Mouse (Mus musculus) erythroid progenitor cell, adult 5-6 weeks (primary cell): ENCODE measurements around the gene Depdc7. TPM values are rescaled to one million over a fixed set of nuclear protein-coding genes. Genes with fewer than 3 reads are reported as not detected.

Experiments
- ATAC-seq: replicated peaks from 2 replicates; pipeline ENCODE4 v1.8.0; 2016; ENCODE audit warnings: moderate number of reproducible peaks, mild to moderate bottlenecking, moderate TSS enrichment, inconsistent platforms; ENCODE audit not compliant: poor library complexity, low FRiP score, severe bottlenecking
- total RNA-seq, 2 experiments: library from RNA; stranded (forward) in 1 of 2; stranded (reverse) in 1 of 2; fragments of 150-400 nt in 1 of 2; fragments of 186-747, 209-891 nt in 1 of 2; gene quantifications; 2 replicates each; pipeline versions ENCODE4 v1.2.3 to v1.2.4; 2015 to 2017; ENCODE audit warnings: low replicate concordance in 2 of 2

Depdc7 gene
- total RNA-seq (2015; ENCODE audit: low replicate concordance) (not detected in 2 replicates), total RNA-seq (2017; ENCODE audit: low replicate concordance) (0.98 TPM in 1 of 2 replicates, not detected in the other)

- no peak for ATAC-seq
These were observed at the start of gene Depdc7 for GRCm38 (mm10) chr2:104742741-104743064. Gene Depdc7 (minus strand): TSS chr2:104742878.

DNA sequence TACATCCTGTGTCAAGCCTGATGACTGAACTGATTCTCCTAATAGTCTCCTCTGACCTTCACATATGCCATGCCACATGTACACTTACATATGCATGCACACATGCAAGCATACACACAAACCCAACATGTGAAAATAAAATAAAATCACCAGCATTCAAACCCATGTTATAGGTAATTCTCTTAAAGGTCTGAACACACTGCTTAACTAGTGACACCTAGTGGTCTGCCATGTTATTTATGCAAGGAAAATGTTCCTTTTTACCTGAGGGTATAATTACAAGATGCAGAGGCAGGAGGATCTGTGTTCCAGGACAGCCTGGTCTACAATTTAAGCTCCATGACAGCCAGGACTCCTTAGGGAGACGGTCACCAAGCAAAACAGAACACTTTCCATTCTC lies 32.1 kb upstream of the Depdc7 start:
- ATAC-seq, result no peak

DNA sequence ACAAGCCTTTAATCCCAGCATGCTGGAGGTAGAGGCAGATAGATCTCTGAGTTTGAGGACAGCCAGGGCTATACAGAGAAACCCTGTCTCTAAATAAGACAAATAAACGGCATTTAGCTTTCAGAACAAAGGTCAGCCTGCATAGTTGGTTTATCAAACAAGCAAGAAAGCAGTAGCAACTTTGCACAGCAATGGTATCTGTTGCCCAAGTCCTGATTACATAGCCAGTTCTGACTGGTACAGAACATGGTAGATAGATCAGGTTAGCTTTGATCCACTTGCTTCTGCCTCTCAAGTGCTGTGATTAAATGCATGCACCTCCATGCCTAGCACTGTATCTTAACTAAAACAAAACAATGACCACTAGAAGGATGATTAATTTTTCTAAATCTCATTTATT lies 26.0 kb upstream of the Depdc7 start:
- no peak for ATAC-seq

DNA sequence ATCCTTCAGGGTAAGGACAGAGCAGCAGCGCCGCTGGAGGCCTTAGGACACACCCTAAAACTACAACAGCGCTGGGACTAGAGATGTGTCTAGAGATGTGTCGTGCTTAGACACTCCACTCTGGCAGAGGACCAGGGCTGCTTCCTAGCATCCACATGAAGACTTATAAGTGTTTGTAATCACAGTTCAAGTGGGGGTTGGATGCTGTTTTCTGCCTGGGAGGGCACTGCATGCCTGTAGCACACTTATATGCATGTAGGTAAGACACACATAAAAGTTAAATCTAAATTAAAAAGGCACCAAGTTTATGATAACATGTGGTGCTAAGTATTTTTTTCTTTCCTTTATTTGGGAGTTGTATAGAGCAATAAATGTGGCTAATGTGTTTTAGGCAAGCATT lies 21.3 kb upstream of the Depdc7 start:
- no peak for ATAC-seq

- ATAC-seq, result no peak
These were observed 20.5 kb upstream of the Depdc7 start for GRCm38 (mm10) chr2:104763134-104763703.

GRCm38 (mm10) chr2:104750611-104751010 lies 7.9 kb upstream of the Depdc7 start:
- no peak for ATAC-seq

DNA sequence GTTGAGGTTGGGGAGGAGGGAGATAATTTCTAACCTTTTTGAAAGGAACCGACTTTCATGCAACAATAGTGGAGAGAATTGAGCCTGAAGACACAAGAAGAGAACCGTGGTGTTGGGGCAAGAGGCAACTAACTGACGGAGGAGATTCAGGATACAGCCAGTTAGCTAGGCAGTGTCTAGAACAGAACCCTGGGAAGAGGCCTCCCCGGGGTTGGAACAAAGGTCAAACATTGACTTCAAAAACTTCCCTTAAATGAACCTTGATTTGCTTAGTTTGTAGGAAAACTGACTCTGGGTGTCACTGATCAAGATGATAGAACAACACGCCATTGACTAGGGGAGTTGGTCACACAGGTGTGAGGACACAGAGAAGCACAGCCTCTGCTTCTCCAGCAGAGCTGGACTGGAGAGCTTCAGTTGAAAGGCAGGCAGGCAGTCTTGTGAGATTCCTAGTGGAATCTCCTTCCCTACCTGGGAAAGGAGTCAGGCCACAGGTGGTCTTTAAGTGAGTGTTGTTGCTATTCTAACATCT lies 6.0 kb upstream of the Depdc7 start:
- no peak for ATAC-seq

DNA sequence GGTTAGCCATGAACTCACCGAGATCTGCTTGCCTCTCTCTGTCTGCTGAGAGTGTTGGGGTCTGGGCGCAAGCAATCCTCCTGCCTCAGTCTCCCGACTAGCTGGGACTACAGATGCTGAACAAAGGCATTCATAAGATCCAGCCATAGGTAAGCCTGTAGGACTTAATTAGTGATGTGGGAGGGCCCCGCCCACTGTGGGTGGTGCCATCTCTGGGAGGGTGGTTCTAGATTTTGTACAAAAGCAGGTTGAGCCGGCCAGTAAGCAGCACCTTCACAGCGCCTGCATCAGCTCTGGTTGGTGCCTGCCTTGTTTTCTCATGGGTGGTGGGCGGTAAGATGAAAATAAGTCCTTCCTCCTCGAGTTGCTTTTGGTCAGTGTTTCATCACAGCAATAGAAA lies 3.6 kb upstream of the Depdc7 start:
- no peak for ATAC-seq

DNA sequence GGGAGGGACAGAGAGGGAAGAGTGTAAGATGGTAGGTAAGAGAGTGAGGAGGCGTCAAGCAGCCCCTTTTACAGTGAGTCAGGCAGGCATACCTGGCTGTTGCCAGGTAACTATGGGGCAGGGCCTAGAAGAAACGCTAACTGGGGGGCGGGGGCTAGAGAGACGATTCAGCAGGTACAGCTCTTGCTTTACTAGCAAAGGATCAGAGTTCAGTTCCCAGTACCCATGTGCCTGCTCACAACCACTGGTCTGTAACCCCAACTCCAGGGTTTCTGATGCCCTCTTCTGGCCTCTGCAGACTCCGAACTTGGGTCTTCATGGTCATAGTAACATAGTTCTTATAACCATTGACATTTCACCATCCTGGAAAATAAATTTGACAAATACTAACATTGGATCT lies 1.3 kb upstream of the Depdc7 start:
- ATAC-seq, result no peak

- ATAC-seq, result no peak
These were observed 482 bp upstream of the Depdc7 start for GRCm38 (mm10) chr2:104743160-104743559.

DNA sequence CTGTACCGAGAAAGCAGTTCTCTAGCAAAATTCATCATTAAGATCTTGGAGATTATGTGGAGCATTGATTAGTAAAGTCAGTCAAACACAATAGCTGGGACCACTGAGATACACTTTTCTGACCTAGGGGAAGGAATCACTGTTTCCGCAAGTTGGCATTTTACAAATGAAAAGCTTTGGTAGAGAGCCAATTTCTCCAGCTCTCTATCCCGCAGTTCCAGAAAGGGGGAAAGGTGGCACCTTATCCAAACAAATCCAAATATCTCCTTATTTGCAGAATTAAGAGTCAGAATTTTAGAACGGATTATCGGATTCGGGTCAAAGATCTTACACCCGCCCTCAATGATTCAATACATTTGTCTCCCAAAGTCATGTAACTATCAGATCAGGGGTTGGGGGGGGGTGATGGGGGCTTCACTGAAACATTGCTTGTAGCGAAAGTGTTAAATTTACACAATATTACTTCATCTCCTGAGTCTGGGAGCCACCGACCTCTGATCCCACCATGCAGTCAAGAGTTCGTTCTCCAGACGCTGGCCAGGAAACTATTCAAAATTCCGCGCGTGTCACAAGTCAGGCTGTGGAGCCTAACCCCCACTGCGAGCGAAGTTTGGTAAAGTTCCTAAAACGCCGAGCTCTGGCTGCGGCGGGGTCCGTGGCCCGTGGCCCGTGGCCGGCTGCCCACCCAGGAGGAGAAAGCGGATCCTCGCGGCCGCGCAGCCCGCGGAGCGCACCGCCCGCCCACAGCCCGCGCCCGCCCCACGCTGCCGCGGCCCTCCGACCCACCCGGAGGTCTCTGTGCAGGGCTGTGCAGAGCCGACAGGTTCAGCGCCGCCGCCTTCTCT lies 560 bp downstream of the Depdc7 start:
- ATAC-seq, result no peak

GRCm38 (mm10) chr2:104741015-104741758 lies 1.5 kb downstream of the Depdc7 start:
- ATAC-seq, result no peak

DNA sequence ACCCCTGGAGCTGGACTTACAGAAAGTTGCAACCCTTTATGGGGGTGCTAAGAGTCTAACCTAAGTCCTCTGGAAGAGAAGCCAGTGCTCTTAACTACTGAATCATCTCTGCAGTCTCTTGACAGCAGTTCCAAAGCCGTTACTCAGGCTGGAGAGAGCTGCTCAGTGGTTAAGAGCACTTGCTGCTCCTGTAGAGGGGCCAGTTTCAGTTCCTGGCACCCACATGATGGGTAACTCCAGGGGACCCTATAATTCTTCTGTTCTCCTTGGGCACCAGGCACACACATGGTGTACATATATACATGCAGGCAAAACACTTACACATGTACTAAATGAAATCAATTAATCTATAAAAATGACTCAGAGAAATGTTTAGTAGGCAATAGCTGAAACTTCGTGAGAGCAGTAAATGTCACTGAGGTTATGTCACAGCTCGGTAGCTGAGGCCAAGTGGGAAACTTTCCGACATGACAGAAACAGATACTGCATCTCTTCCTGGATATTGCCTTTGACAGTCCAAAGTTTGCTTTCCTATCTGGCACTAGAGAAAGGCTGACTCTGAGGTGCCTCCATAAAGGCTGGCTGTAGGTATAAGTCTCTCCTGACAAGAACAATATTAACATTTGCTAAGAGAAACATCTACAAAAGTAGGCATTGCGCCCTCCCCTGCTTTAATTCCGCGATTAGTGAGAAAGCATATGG lies 2.3 kb downstream of the Depdc7 start:
- ATAC-seq, result no peak

DNA sequence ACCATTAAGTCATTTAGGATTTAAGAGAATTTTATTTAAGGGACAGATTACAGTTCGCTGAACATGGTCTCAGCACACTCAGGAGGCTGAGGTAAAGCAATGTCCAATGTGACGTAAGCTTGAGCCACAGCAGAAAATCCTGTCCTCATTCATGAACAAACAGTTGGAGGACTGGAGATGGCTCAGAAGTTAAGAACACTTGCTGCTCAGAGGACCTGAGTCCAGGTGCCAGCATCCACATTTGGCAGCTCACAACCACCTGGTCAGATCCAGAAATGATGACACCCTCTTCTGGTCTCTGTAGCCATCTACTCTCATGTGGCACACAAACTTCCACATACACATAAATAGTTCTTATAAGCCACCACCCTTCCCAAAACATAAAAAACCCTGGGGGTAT lies 3.0 kb downstream of the Depdc7 start:
- ATAC-seq, result no peak

DNA sequence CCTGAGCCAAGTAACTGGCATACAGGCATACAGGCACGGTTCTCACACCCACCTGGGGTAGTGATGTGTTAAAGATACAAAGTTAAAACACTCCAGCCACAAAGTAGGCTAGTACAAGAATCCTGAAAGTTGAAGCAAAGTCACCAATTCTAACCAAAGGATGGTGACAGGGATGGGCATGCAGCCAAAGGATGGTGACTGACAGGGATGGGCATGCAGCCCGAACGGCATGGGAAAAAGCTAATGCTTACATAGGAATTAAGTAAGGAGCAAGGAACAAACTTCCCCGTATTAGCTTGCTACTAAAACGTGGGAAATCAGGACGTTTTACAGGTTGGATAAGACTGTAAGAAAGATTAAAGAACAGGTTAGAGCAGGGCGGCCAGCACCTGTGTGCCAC lies 6.4 kb downstream of the Depdc7 start:
- ATAC-seq, result no peak

DNA sequence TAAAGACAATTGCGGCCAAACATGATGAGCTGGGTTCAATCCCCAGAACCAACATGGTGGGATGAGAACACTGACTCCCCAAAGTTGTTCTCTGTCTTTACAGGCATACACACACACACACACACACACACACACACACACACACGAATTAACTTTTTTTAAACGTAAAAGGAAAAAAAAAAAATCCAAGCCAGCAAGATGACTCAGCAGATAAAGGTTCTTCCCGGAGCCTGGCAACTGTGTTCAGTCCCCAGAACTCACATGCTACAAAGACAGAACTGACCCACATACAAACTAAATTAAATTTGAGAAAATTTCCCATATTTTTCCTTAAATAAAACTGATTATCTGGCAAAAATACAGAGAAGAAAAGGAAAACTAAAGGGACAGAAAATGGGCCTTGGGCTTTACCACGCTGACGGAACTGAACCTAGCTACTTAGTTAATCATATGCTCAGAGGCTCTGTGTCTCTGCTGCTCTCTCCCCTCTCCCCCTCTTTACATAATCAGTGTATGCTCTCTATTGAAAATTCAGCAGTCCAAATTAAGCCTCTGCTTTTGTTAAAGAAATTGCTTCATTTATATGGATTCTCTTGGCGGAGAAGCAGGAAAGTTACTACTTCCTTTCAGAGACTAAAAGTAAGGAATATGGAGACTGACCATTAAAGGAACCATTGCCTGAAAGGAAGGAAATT lies 10.0 kb downstream of the Depdc7 start:
- ATAC-seq, result no peak

GRCm38 (mm10) chr2:104732033-104732444 lies 10.6 kb downstream of the Depdc7 start:
- ATAC-seq, result no peak

DNA sequence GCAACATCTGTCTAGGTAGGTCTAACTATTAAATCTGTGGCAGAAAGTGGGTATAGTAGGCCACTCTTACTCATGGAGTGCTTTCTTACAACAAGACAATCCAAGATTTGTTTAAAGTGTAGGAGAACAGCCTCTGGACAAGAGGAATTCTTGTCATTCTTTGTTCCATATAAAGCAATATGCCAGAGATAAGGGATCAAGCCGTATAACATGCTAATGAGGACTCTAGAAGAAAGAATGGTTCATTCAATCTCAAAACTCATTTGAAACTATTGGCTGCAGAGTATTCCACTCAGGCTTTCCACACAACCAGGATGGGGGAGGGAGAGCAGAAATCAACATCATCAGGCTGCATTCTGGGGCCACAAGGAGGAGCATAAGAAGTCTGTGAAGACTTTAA lies 15.3 kb downstream of the Depdc7 start:
- no peak for ATAC-seq

DNA sequence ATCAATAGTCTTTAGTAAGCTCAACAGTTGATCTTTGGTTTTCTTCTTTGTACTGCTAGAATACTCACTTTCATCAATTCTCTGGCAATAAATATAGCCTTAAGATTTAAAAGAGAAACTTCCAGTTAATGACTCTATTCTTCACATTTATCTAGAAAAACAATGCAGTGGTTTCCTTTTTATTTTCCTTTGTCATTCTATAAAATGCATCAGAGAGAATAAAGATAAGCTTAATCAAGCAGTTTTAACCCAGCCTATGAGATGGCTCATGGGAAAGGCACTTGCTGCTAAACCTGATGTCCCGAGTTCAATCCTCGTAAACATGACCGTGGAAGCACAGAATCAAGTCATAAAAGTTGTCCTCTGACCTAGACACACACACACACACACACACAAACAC lies 20.7 kb downstream of the Depdc7 start:
- no peak for ATAC-seq

DNA sequence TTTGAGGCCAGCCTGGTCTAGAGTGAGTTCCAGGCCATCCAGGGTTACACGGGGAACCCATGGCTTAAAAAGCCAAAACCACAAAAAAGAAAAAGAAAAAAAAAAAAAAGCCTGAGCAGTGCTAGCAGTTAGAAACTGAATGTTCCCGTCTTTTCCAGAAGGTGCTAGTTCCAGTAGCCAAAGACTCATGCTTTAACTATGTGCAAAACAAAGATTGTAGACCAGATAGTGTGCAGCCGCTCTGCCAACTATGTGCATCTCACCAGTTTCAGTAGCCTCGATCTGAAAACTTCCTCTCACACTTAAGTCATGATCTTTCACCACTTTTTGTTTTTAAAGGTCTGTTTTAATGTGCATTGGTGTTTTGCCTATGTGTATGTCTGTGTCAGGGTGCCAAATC lies 24.9 kb downstream of the Depdc7 start:
- no peak for ATAC-seq
